Mouse (Mus musculus): ENCODE measurements around the gene Saysd1. TPM values are rescaled to one million over a fixed set of nuclear protein-coding genes. Genes with fewer than 3 reads are reported as not detected.
A peak's percentile ranks its signal among the peaks of the same experiment; 100 is the strongest.

Gene Saysd1
- total RNA-seq, 1 experiment: 7.2 TPM

DNA sequence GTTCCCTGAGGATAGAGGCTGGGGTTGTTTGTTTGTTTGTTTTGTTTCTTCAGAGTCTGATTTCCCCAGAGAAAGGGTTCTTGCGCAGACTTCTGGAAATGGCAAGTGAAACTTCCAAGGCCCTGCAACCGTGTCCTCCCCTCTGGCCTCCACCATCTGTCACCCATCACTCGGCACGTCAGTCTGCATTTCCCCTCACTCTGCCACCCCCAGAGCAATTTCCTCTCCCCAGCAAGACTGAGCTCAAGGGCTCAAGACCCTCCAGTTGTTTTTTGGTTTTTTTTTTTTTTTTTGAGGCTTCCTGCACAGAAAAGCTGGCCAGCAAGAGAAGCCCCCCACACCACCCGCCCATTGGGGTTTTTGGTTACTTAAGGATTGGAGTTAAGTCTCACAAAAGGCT, 34.2 kb upstream of the Saysd1 start:
- in situ Hi-C loops (cut with MboI; ENCODE audit: low sequenced_read_pairs in 2 of 2, unreplicated experiment in 2 of 2): no loop called here
- DNase-seq (ENCODE audit: low read depth, low spot score): no peak
- Histone ChIP-seq H3K9me3 (ENCODE audit: control insufficient read depth, insufficient read depth, low read depth, low read length) (no peaks in the 10 kb centered on the region), H3K4me3 (ENCODE audit: insufficient read depth in 1 of 2, low read depth in 1 of 2, low read length in 2 of 2, poor library complexity in 1 of 2, severe bottlenecking in 1 of 2) (no peak overlapping the region), H3K36me3 (ENCODE audit: control insufficient read depth, insufficient read depth, low read length, poor library complexity, severe bottlenecking) (peaks cover 25% of the 10 kb centered on the region), H3K27ac (ENCODE audit: insufficient read depth, low read depth, low read length, poor library complexity, severe bottlenecking) (no peak overlapping the region), H3K4me1 (ENCODE audit: control insufficient read depth in 2 of 2, insufficient read depth in 2 of 2, low read length in 2 of 2, poor library complexity in 1 of 2) (peaks cover 11 to 29% of the 10 kb centered on the region in 2 experiments), H3K9ac (ENCODE audit: insufficient read depth, low read depth, low read length, poor library complexity, severe bottlenecking) (no peak overlapping the region)
- TF ChIP-seq ZC3H11A (IDR thresholded peaks at IDR 0.05; ENCODE audit: borderline replicate concordance, low read depth, low read length): no peak
- no peak for TF ChIP-seq CHD2 (IDR thresholded peaks at IDR 0.05; ENCODE audit: low read depth, low read length)
- no peak for TF ChIP-seq MAFK (IDR thresholded peaks at IDR 0.05; ENCODE audit: insufficient read depth, low read depth, low read length)
- TF ChIP-seq HCFC1 (IDR thresholded peaks at IDR 0.05; ENCODE audit: borderline replicate concordance, insufficient read depth, low read length): no peak

DNA sequence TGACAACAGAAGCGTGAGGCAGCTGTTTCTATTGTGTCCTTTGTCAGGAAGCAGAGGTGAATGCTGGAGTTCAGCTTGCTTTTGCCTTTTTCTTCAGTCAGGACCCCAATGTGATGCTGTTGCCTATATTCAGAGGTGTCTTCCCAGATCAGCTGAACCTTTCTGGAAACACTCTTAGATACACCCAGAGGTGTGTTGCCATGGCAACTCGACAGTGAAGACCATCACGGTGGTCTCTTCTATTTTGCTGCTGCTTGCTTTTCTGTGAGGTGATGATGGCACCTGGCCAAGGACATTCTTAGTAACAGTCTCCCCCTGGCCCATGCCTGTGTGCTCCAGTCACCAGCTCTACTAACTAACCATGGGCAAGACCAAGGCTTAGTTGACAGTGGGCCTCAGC, 33.5 kb upstream of the Saysd1 start:
- Histone ChIP-seq H3K36me3 (ENCODE audit: control insufficient read depth, insufficient read depth, low read length, poor library complexity, severe bottlenecking) (peaks cover 32% of the 10 kb centered on the region), H3K9ac (ENCODE audit: insufficient read depth, low read depth, low read length, poor library complexity, severe bottlenecking) (no peak overlapping the region), H3K9me3 (ENCODE audit: control insufficient read depth, insufficient read depth, low read depth, low read length) (no peaks in the 10 kb centered on the region), H3K4me1 (ENCODE audit: control insufficient read depth in 2 of 2, insufficient read depth in 2 of 2, low read length in 2 of 2, poor library complexity in 1 of 2) (peaks cover 11 to 29% of the 10 kb centered on the region in 2 experiments), H3K4me3 (ENCODE audit: insufficient read depth in 1 of 2, low read depth in 1 of 2, low read length in 2 of 2, poor library complexity in 1 of 2, severe bottlenecking in 1 of 2) (no peak overlapping the region), H3K27ac (ENCODE audit: insufficient read depth, low read depth, low read length, poor library complexity, severe bottlenecking) (no peak overlapping the region)
- TF ChIP-seq HCFC1 (IDR thresholded peaks at IDR 0.05; ENCODE audit: borderline replicate concordance, insufficient read depth, low read length): no peak
- no peak for TF ChIP-seq ZNF384 (IDR thresholded peaks at IDR 0.05; ENCODE audit: low read depth, low read length)
- no peak for TF ChIP-seq ZC3H11A (IDR thresholded peaks at IDR 0.05; ENCODE audit: borderline replicate concordance, low read depth, low read length)
- no peak for TF ChIP-seq MAFK (IDR thresholded peaks at IDR 0.05; ENCODE audit: insufficient read depth, low read depth, low read length)
- TF ChIP-seq CHD2 (IDR thresholded peaks at IDR 0.05; ENCODE audit: low read depth, low read length): no peak
- in situ Hi-C loops (cut with MboI; ENCODE audit: low sequenced_read_pairs in 2 of 2, unreplicated experiment in 2 of 2): no loop called here
- no peak for DNase-seq (ENCODE audit: low read depth, low spot score)

DNA sequence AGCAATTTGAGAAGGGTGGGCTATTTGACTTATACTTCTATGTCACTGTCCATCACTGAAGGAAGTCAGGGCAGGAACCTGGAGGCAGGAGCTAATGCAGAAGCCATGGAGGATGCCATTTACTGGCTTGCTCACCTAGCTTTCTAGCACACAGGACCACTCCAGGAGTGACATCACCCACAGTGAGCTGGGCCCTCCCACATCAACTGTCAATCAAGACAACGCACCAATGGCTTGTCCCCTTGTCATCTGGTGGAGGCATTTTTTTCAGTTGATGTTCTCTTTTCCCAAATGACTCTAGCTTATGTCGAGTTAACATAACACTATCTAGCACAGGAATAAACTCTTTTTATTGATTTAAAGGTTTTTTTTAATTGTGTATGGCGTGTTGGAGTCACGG, 30.9 kb upstream of the Saysd1 start:
- no peak for DNase-seq (ENCODE audit: low read depth, low spot score)
- Histone ChIP-seq H3K27ac (ENCODE audit: insufficient read depth, low read depth, low read length, poor library complexity, severe bottlenecking) (no peak overlapping the region), H3K4me3 (ENCODE audit: insufficient read depth in 1 of 2, low read depth in 1 of 2, low read length in 2 of 2, poor library complexity in 1 of 2, severe bottlenecking in 1 of 2) (no peak overlapping the region), H3K36me3 (ENCODE audit: control insufficient read depth, insufficient read depth, low read length, poor library complexity, severe bottlenecking) (peaks cover 46% of the 10 kb centered on the region), H3K9ac (ENCODE audit: insufficient read depth, low read depth, low read length, poor library complexity, severe bottlenecking) (no peak overlapping the region), H3K9me3 (ENCODE audit: control insufficient read depth, insufficient read depth, low read depth, low read length) (no peaks in the 10 kb centered on the region), H3K4me1 (ENCODE audit: control insufficient read depth in 2 of 2, insufficient read depth in 2 of 2, low read length in 2 of 2, poor library complexity in 1 of 2) (peaks cover 12 to 27% of the 10 kb centered on the region in 2 experiments)
- in situ Hi-C loops (cut with MboI; ENCODE audit: low sequenced_read_pairs in 2 of 2, unreplicated experiment in 2 of 2): no loop called here
- 0 out of 2 replicates have a peak, but pooled peaks have one; percentile 17 for TF ChIP-seq ZNF384 (IDR thresholded peaks at IDR 0.05; ENCODE audit: low read depth, low read length)
- TF ChIP-seq HCFC1 (IDR thresholded peaks at IDR 0.05; ENCODE audit: borderline replicate concordance, insufficient read depth, low read length): no peak

DNA sequence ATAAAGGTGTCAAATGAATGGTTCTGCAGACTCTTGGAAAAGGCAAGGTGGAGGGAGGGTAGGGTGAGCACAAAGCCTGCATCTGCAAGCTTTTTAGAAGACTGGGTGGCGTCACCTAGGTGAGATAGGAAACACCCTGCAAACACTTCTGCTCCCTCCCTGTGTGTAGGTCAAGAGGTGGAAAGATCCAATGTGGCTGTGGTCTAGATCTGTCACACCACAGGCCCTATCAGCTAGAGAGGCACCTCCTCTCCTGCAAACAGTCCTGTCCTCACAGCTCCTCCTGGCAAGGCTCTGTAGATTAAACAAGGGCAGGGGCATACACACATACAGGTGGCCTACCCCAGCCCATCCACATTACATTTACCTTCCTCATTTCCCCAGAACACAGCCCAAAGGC, 30.1 kb upstream of the Saysd1 start:
- H3K9me3 ChIP-seq (ENCODE audit: control insufficient read depth, insufficient read depth, low read depth, low read length): no peaks in the 10 kb centered on the region
- peaks cover 47% of the 10 kb centered on the region for H3K36me3 ChIP-seq (ENCODE audit: control insufficient read depth, insufficient read depth, low read length, poor library complexity, severe bottlenecking)
- in situ Hi-C loops (cut with MboI; ENCODE audit: low sequenced_read_pairs in 2 of 2, unreplicated experiment in 2 of 2): no loop called here
- H3K4me3 ChIP-seq (ENCODE audit: insufficient read depth in 1 of 2, low read depth in 1 of 2, low read length in 2 of 2, poor library complexity in 1 of 2, severe bottlenecking in 1 of 2): no peak overlapping the region
- H3K4me1 ChIP-seq (ENCODE audit: control insufficient read depth in 2 of 2, insufficient read depth in 2 of 2, low read length in 2 of 2, poor library complexity in 1 of 2): peaks cover 11 to 27% of the 10 kb centered on the region in 2 experiments
- DNase-seq (ENCODE audit: low read depth, low spot score): no peak
- H3K9ac ChIP-seq (ENCODE audit: insufficient read depth, low read depth, low read length, poor library complexity, severe bottlenecking): no peak overlapping the region
- no peak overlapping the region for H3K27ac ChIP-seq (ENCODE audit: insufficient read depth, low read depth, low read length, poor library complexity, severe bottlenecking)
- TF ChIP-seq ZNF384 (IDR thresholded peaks at IDR 0.05; ENCODE audit: low read depth, low read length): no peak
- no peak for TF ChIP-seq MAFK (IDR thresholded peaks at IDR 0.05; ENCODE audit: insufficient read depth, low read depth, low read length)
- no peak for TF ChIP-seq CHD2 (IDR thresholded peaks at IDR 0.05; ENCODE audit: low read depth, low read length)
- no peak for TF ChIP-seq ZC3H11A (IDR thresholded peaks at IDR 0.05; ENCODE audit: borderline replicate concordance, low read depth, low read length)
- no peak for TF ChIP-seq HCFC1 (IDR thresholded peaks at IDR 0.05; ENCODE audit: borderline replicate concordance, insufficient read depth, low read length)

DNA sequence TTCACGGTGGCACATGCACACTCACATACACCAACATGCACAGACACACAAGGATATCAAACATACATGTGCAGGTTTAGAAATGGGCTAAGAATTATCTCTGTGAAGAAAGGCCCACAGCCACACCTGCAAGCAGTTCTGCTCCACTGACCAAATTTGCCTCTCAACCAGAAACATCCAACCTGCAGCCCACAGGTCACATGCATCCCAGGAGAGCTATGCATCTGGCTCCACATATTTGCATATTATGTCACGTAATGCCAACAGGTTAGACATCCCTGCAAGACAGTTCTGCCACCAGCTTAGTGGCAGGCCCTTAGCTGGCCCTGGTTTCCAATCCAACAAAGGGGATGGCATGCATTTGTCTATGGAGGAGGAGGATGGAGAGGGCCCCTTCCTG, 29.7 kb upstream of the Saysd1 start:
- H3K27ac ChIP-seq (ENCODE audit: insufficient read depth, low read depth, low read length, poor library complexity, severe bottlenecking): no peak overlapping the region
- peaks cover 50% of the 10 kb centered on the region for H3K36me3 ChIP-seq (ENCODE audit: control insufficient read depth, insufficient read depth, low read length, poor library complexity, severe bottlenecking)
- TF ChIP-seq MAFK (IDR thresholded peaks at IDR 0.05; ENCODE audit: insufficient read depth, low read depth, low read length): no peak
- TF ChIP-seq HCFC1 (IDR thresholded peaks at IDR 0.05; ENCODE audit: borderline replicate concordance, insufficient read depth, low read length): no peak
- TF ChIP-seq ZC3H11A (IDR thresholded peaks at IDR 0.05; ENCODE audit: borderline replicate concordance, low read depth, low read length): no peak
- no peak for TF ChIP-seq ZNF384 (IDR thresholded peaks at IDR 0.05; ENCODE audit: low read depth, low read length)
- TF ChIP-seq CHD2 (IDR thresholded peaks at IDR 0.05; ENCODE audit: low read depth, low read length): no peak
- no peaks in the 10 kb centered on the region for H3K9me3 ChIP-seq (ENCODE audit: control insufficient read depth, insufficient read depth, low read depth, low read length)
- no peak for DNase-seq (ENCODE audit: low read depth, low spot score)
- H3K9ac ChIP-seq (ENCODE audit: insufficient read depth, low read depth, low read length, poor library complexity, severe bottlenecking): no peak overlapping the region
- in situ Hi-C loops (cut with MboI; ENCODE audit: low sequenced_read_pairs in 2 of 2, unreplicated experiment in 2 of 2): no loop called here
- H3K4me1 ChIP-seq (ENCODE audit: control insufficient read depth in 2 of 2, insufficient read depth in 2 of 2, low read length in 2 of 2, poor library complexity in 1 of 2): peaks cover 10 to 29% of the 10 kb centered on the region in 2 experiments; a peak in 3 of 4 replicates
- no peak overlapping the region for H3K4me3 ChIP-seq (ENCODE audit: insufficient read depth in 1 of 2, low read depth in 1 of 2, low read length in 2 of 2, poor library complexity in 1 of 2, severe bottlenecking in 1 of 2)

Data from ES-E14 (cell line).